Mouse (Mus musculus) neutrophil, adult 65 days (primary cell): ENCODE measurements around the gene Cc2d1b. TPM values are rescaled to one million over a fixed set of nuclear protein-coding genes. Genes with fewer than 3 reads are reported as not detected.

ENCODE experiments used
- total RNA-seq: library from RNA; stranded (reverse); gene quantifications from 2 replicates; pipeline ENCODE4 v1.2.4, GENCODE M21; 2023

Cc2d1b gene
- total RNA-seq: 36.4 and 51.5 TPM in 2 replicates

GRCm38 (mm10) chr4:108619587-108620341, at the start of gene Cc2d1b:
Cc2d1b (plus strand) TSS chr4:108619940.

GRCm38 (mm10) chr4:108578840-108579742, 40.6 kb upstream of the Cc2d1b start, which contains the start of the genes Prpf38a and Orc1:
Prpf38a (minus strand) TSS chr4:108579336.
Orc1 (plus strand) TSS chr4:108579423.

Other genes with a start within 250 kb of the Cc2d1b start
- gene Shisal2a, start 236.6 kb upstream of the Cc2d1b start, total RNA-seq: not detected in 2 replicates
- gene Gpx7, start 213.0 kb upstream of the Cc2d1b start, total RNA-seq: 0.32 TPM in 1 of 2 replicates, not detected in the other
- 47.5 and 54.0 TPM in 2 replicates for gene Tut4, start 160.5 kb upstream of the Cc2d1b start, total RNA-seq
- 39.1 and 46.7 TPM in 2 replicates for gene Prpf38a, start 40.6 kb upstream of the Cc2d1b start, total RNA-seq
- 6.0 and 7.1 TPM in 2 replicates for gene Orc1, start 40.5 kb upstream of the Cc2d1b start, total RNA-seq
- gene 3110021N24Rik, start 99.7 kb downstream of the Cc2d1b start, total RNA-seq: not detected in 2 replicates
- gene Zfyve9, start 160.9 kb downstream of the Cc2d1b start, total RNA-seq: 4.1 and 5.8 TPM in 2 replicates
- gene Btf3l4, start 213.7 kb downstream of the Cc2d1b start, total RNA-seq: 32.1 and 37.2 TPM in 2 replicates
- 22.7 and 25.5 TPM in 2 replicates for gene Txndc12, start 214.7 kb downstream of the Cc2d1b start, total RNA-seq
- gene Kti12, start 227.8 kb downstream of the Cc2d1b start, total RNA-seq: 10.0 and 11.2 TPM in 2 replicates
- gene A730015C16Rik, start 228.7 kb downstream of the Cc2d1b start, total RNA-seq: not detected in 2 replicates